Mouse (Mus musculus): ENCODE measurements at regions not wholly inside any gene's neighbourhood (a gene's known extent, or its start where the extent isn't known, plus 50 kb on each side); places are given as distances from the start of the nearest gene placed in this dataset.

DNA sequence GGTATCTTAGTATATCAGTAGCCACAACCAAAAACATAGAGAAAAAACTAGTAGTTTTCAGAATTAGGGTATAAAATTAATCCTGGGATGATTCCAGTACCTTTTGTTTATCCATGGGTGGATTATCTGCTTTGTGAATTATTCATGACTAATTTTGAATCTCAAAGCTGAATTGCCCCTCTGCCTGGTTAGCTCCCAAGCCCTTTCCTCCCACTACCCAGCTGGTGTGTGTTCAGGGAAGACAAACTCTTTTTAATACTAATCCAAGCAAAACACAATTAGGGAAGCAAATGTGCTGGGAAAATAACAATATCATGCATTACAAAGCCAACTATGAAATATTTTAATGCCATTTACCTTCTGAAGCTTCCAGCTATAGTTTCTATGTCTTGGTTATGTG, 347.4 kb downstream of the Gm43517 start:
- H3K4me2 ChIP-seq (ENCODE audit: low read depth): no peak overlapping the region

GRCm38 (mm10) chr12:49737100-49737499, 352.1 kb downstream of the Gm43517 start:
- H3ac ChIP-seq (ENCODE audit: control insufficient read depth, insufficient read length): no peak overlapping the region
- no peaks in the 10 kb centered on the region for H3K36me3 ChIP-seq (ENCODE audit: control insufficient read depth, insufficient read depth)
- TF ChIP-seq MYOG (IDR thresholded peaks at IDR 0.05; ENCODE audit: control insufficient read depth in 1 of 3, insufficient read depth in 1 of 3, insufficient read length in 2 of 3, low read depth in 2 of 3) (no peak), TCF12 (IDR thresholded peaks at IDR 0.05; ENCODE audit: insufficient read depth, poor library complexity, severe bottlenecking) (no peak), POLR2A (IDR thresholded peaks at IDR 0.05; ENCODE audit: insufficient read length, low read depth) (no peak), REST (IDR thresholded peaks at IDR 0.05; ENCODE audit: insufficient read depth, insufficient read length) (no peak), SRF (IDR thresholded peaks at IDR 0.05; ENCODE audit: control insufficient read depth, insufficient read length, low read depth) (no peak), USF1 (IDR thresholded peaks at IDR 0.05; ENCODE audit: low read depth) (no peak), E2F4 (IDR thresholded peaks at IDR 0.05; ENCODE audit: insufficient read depth) (no peak), POLR2AphosphoS2 (IDR thresholded peaks at IDR 0.05; ENCODE audit: insufficient read length, low read depth) (no peak), CEBPB (IDR thresholded peaks at IDR 0.05; ENCODE audit: insufficient read depth, poor library complexity, severe bottlenecking) (no peak), MAX (IDR thresholded peaks at IDR 0.05; ENCODE audit: low read depth) (no peak), MYOD1 (IDR thresholded peaks at IDR 0.05; ENCODE audit: control insufficient read depth in 1 of 3, insufficient read length in 2 of 3, low read depth in 2 of 3) (no peak), TCF3 (IDR thresholded peaks at IDR 0.05; ENCODE audit: insufficient read length, low read depth) (no peak)
- no peaks in the 10 kb centered on the region for H3K27me3 ChIP-seq (ENCODE audit: control insufficient read depth, insufficient read depth, insufficient read length)
- no peak overlapping the region for H3K4me3 ChIP-seq
- no peaks in the 10 kb centered on the region for H3K79me2 ChIP-seq (ENCODE audit: control insufficient read depth, insufficient read depth)
- H3K4me2 ChIP-seq (ENCODE audit: low read depth): no peak overlapping the region

More for the DNA sequence above, 347.4 kb downstream of the Gm43517 start:
- no peak overlapping the region for H3K4me3 ChIP-seq
- TF ChIP-seq TCF3 (IDR thresholded peaks at IDR 0.05; ENCODE audit: insufficient read length, low read depth) (no peak), MYOG (IDR thresholded peaks at IDR 0.05; ENCODE audit: control insufficient read depth in 1 of 3, insufficient read depth in 1 of 3, insufficient read length in 2 of 3, low read depth in 2 of 3) (no peak), REST (IDR thresholded peaks at IDR 0.05; ENCODE audit: insufficient read depth, insufficient read length) (no peak), TCF12 (IDR thresholded peaks at IDR 0.05; ENCODE audit: insufficient read depth, poor library complexity, severe bottlenecking) (no peak)
- H3K36me3 ChIP-seq (ENCODE audit: control insufficient read depth, insufficient read depth): no peaks in the 10 kb centered on the region
- no peaks in the 10 kb centered on the region for H3K79me2 ChIP-seq (ENCODE audit: control insufficient read depth, insufficient read depth)
- no peak overlapping the region for H3ac ChIP-seq (ENCODE audit: control insufficient read depth, insufficient read length)
- no peaks in the 10 kb centered on the region for H3K27me3 ChIP-seq (ENCODE audit: control insufficient read depth, insufficient read depth, insufficient read length)

- Histone ChIP-seq H3ac (ENCODE audit: control insufficient read depth, insufficient read length) (no peak overlapping the region), H3K27me3 (ENCODE audit: control insufficient read depth, insufficient read depth, insufficient read length) (no peaks in the 10 kb centered on the region), H3K79me2 (ENCODE audit: control insufficient read depth, insufficient read depth) (no peaks in the 10 kb centered on the region), H3K4me3 (no peak overlapping the region), H3K36me3 (ENCODE audit: control insufficient read depth, insufficient read depth) (no peaks in the 10 kb centered on the region), H3K4me2 (ENCODE audit: low read depth) (no peak overlapping the region)
- TF ChIP-seq USF1 (IDR thresholded peaks at IDR 0.05; ENCODE audit: low read depth) (no peak), POLR2A (IDR thresholded peaks at IDR 0.05; ENCODE audit: insufficient read length, low read depth) (no peak), POLR2AphosphoS2 (IDR thresholded peaks at IDR 0.05; ENCODE audit: insufficient read length, low read depth) (no peak), MYOD1 (IDR thresholded peaks at IDR 0.05; ENCODE audit: control insufficient read depth in 1 of 3, insufficient read length in 2 of 3, low read depth in 2 of 3) (no peak), CEBPB (IDR thresholded peaks at IDR 0.05; ENCODE audit: insufficient read depth, poor library complexity, severe bottlenecking) (no peak), TCF3 (IDR thresholded peaks at IDR 0.05; ENCODE audit: insufficient read length, low read depth) (no peak), TCF12 (IDR thresholded peaks at IDR 0.05; ENCODE audit: insufficient read depth, poor library complexity, severe bottlenecking) (no peak), MAX (IDR thresholded peaks at IDR 0.05; ENCODE audit: low read depth) (no peak), E2F4 (IDR thresholded peaks at IDR 0.05; ENCODE audit: insufficient read depth) (no peak), MYOG (IDR thresholded peaks at IDR 0.05; ENCODE audit: control insufficient read depth in 1 of 3, insufficient read depth in 1 of 3, insufficient read length in 2 of 3, low read depth in 2 of 3) (no peak), SRF (IDR thresholded peaks at IDR 0.05; ENCODE audit: control insufficient read depth, insufficient read length, low read depth) (no peak), REST (IDR thresholded peaks at IDR 0.05; ENCODE audit: insufficient read depth, insufficient read length) (no peak)
These were observed 355.2 kb downstream of the Gm43517 start for GRCm38 (mm10) chr12:49739960-49740740.

GRCm38 (mm10) chr12:49743402-49743801, 358.4 kb downstream of the Gm43517 start:
- no peaks in the 10 kb centered on the region for H3K36me3 ChIP-seq (ENCODE audit: control insufficient read depth, insufficient read depth)
- TF ChIP-seq E2F4 (IDR thresholded peaks at IDR 0.05; ENCODE audit: insufficient read depth): no peak
- no peak for TF ChIP-seq TCF12 (IDR thresholded peaks at IDR 0.05; ENCODE audit: insufficient read depth, poor library complexity, severe bottlenecking)
- no peak for TF ChIP-seq TCF3 (IDR thresholded peaks at IDR 0.05; ENCODE audit: insufficient read length, low read depth)
- no peak for TF ChIP-seq MAX (IDR thresholded peaks at IDR 0.05; ENCODE audit: low read depth)
- TF ChIP-seq POLR2AphosphoS2 (IDR thresholded peaks at IDR 0.05; ENCODE audit: insufficient read length, low read depth): no peak
- TF ChIP-seq SRF (IDR thresholded peaks at IDR 0.05; ENCODE audit: control insufficient read depth, insufficient read length, low read depth): no peak
- TF ChIP-seq POLR2A (IDR thresholded peaks at IDR 0.05; ENCODE audit: insufficient read length, low read depth): no peak
- no peak for TF ChIP-seq CEBPB (IDR thresholded peaks at IDR 0.05; ENCODE audit: insufficient read depth, poor library complexity, severe bottlenecking)
- no peak for TF ChIP-seq USF1 (IDR thresholded peaks at IDR 0.05; ENCODE audit: low read depth)
- H3K27me3 ChIP-seq (ENCODE audit: control insufficient read depth, insufficient read depth, insufficient read length): no peaks in the 10 kb centered on the region

More at GRCm38 (mm10) chr12:49743402-49743801, 358.4 kb downstream of the Gm43517 start:
- Histone ChIP-seq H3K4me2 (ENCODE audit: low read depth) (no peak overlapping the region), H3K4me3 (no peak overlapping the region), H3ac (ENCODE audit: control insufficient read depth, insufficient read length) (no peak overlapping the region), H3K79me2 (ENCODE audit: control insufficient read depth, insufficient read depth) (no peaks in the 10 kb centered on the region)
